Mouse (Mus musculus) macrophage (primary cell): ENCODE measurements at regions not wholly inside any gene's neighbourhood (a gene's known extent, or its start where the extent isn't known, plus 50 kb on each side); places are given as distances from the start of the nearest gene placed in this dataset.

Experiments
- H3K27ac ChIP-seq: fragments of 350-480 bp; formaldehyde crosslinking; 2 replicates; pipeline ENCODE4 v1.9.0; 2021
- H3K36me3 ChIP-seq: fragments of 350-480 bp; formaldehyde crosslinking; 2 replicates; pipeline ENCODE4 v1.9.0; 2021; ENCODE audit errors: inconsistent target
- H3K4me3 ChIP-seq: fragments of 350-480 bp; formaldehyde crosslinking; 2 replicates; pipeline ENCODE4 v1.9.0; 2021; ENCODE audit errors: inconsistent target
- H3K79me2 ChIP-seq: fragments of 350-480 bp; formaldehyde crosslinking; 2 replicates; pipeline ENCODE4 v1.9.0; 2021; ENCODE audit errors: inconsistent target
- WGBS: methylation state at CpG from one replicate; pipeline ENCODE4 v1.1.7; 2026; ENCODE audit warnings: inconsistent platforms; ENCODE audit not compliant: missing documents; 5-methylcytosine and 5-hydroxymethylcytosine counted together

DNA sequence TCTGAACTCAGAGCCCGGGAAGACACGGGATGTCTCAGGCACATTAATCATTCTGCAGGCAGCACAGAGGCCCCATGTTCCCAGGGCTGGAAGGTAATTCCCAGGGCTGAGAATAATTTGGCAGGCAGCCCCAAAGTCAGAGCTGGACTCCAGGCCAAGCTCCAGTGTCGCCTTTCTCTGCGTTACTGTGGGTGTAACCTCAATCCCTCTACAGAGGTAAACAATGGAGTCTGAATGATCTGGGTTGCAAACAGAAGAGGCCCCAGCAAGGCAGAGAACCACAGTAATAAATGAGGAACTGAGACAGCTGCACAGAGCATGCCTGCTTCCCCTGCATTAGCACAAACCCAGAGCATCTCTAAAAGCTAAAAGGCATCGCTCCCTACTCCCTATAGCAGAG, 184.8 kb downstream of the H2al1j start:
- Histone ChIP-seq H3K27ac (no peak overlapping the region), H3K36me3 (no peaks in the 10 kb centered on the region), H3K4me3 (no peak overlapping the region), H3K79me2 (no peaks in the 10 kb centered on the region)
- WGBS: 50% methylated on average over 5 of the region's 5 CpGs

DNA sequence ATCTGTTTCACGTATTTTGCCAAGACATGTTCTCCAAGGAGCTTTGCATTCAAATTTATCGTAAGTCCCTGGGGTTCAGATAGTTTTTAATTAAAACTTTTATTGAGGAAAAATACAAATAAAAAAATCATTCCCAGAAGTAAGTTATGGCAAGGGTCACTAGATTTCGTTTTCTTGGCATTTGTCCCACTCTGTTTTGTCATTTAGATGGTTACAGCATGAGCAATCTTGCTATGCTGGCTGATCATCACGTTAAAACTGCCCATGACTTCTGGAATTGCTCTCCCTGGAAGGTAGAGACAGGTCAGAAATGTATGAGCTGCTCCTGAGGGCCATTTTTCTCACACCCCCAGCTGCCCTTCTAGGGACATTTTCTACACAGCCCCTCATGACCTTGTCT, 185.3 kb downstream of the H2al1j start:
- no peaks in the 10 kb centered on the region for H3K36me3 ChIP-seq
- H3K27ac ChIP-seq: no peak overlapping the region
- whole genome bisulfite sequencing: 69% methylated on average over 4 of the region's 4 CpGs
- H3K4me3 ChIP-seq: no peak overlapping the region
- no peaks in the 10 kb centered on the region for H3K79me2 ChIP-seq

DNA sequence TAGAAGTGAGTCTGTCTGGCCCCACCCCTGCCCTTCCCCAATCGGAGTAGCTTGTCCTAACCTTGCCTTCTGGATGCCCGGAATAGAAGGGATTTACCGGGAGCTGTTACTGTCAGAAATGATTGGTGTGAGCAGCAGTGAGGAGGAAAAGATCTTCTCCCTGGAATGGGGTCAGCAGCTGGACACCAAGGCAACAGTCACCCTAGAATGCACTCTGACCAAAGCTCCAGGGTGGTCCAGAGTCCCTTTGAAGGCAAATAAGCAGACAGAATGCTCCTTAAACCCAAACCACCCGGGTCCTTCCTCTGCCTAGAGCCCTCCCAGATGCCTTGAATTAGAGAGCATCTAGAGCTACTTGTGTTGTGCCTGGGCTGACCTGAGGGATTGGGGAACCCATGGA, 196.2 kb downstream of the H2al1j start:
- 80% methylated on average over 4 of the region's 4 CpGs for WGBS
- no peak overlapping the region for H3K4me3 ChIP-seq
- no peaks in the 10 kb centered on the region for H3K79me2 ChIP-seq
- no peaks in the 10 kb centered on the region for H3K36me3 ChIP-seq
- no peak overlapping the region for H3K27ac ChIP-seq

DNA sequence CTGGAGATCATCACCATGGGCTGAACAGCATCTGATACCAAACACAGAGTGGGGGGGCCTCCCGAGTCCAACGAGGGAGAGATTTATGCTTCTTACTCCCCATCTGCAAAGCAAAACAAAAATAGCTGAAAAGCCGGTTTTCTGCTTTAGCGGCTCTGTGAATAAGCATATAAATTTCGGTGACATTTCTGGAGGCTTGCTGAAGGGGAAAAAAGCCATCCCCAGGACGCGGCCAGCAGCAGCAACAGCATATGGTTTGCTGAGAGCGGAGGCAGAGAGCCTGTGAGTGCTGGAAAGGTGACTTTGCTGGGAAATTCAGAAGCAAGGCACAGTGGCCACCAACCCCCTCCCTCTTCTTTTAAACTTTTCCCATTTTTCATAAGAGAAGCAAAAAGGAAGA, 197.7 kb downstream of the H2al1j start:
- no peak overlapping the region for H3K4me3 ChIP-seq
- 56% methylated on average over 8 of the region's 8 CpGs for WGBS
- no peaks in the 10 kb centered on the region for H3K36me3 ChIP-seq
- H3K79me2 ChIP-seq: no peaks in the 10 kb centered on the region
- H3K27ac ChIP-seq: no peak overlapping the region

DNA sequence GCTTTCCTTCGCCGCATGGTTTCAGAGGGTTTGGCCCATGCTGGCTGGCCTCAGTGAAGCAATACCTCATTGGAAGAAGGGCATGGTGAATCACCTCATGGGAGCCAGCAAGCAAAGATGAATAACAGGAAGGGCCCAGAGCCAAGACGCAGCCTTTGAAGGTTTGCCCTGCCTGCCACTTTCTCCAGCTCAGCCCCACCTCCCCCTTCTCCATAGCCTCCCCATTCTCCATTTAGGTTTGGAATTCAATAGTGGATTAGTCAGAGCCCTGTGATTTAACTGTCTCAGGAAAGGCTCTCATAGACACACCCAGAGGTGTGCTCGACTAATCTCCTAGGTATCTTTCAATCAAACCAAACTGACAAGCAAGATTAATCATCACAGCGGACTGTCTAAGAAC, 201.0 kb downstream of the H2al1j start:
- Histone ChIP-seq H3K79me2 (no peaks in the 10 kb centered on the region), H3K4me3 (no peak overlapping the region), H3K36me3 (no peaks in the 10 kb centered on the region), H3K27ac (no peak overlapping the region)
- 90% methylated on average over 3 of the region's 5 CpGs for WGBS

DNA sequence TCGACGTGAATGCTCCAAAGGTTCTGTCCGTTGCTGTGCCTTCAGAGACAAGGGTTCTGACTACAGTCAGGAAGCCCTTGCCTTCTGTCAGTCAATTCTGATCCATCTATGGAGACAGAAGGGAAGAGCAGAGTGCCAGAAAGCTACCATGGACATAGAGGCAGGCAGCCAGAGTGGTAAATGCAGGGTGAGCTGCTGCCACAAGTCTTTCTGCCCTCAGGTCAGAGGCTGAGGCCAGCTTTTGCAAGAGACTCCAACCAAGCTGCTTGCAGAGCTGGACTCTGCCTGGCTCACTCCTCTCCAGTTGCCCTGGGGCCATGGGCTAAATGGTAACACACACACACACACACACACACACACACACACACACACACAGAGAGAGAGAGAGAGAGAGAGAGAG, 201.6 kb downstream of the H2al1j start:
- no peak overlapping the region for H3K4me3 ChIP-seq
- H3K36me3 ChIP-seq: no peaks in the 10 kb centered on the region
- no peaks in the 10 kb centered on the region for H3K79me2 ChIP-seq
- WGBS: 84% methylated on average over 3 of the region's 3 CpGs
- no peak overlapping the region for H3K27ac ChIP-seq

DNA sequence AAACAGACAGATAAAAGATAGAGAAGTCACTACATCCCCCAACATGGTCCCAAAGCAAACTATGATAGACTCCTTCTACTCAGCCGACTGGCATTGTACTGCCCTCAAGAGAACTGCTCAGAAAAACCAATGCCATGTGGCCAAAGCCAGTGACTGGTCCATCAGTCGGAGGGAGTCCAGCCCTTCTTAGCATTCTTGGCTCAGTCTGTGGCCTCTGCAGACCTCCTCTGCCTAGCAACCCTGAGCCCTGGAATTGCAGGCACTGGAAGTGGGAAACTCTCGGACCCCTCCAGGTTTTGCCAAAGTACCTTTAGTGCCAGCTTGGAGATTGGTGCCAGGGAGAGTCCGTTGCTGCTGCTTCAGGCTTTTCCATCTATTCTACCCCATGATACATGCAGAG, 205.2 kb downstream of the H2al1j start:
- no peaks in the 10 kb centered on the region for H3K36me3 ChIP-seq
- H3K79me2 ChIP-seq: no peaks in the 10 kb centered on the region
- WGBS: 76% methylated on average over 3 of the region's 4 CpGs
- no peak overlapping the region for H3K27ac ChIP-seq
- no peak overlapping the region for H3K4me3 ChIP-seq

DNA sequence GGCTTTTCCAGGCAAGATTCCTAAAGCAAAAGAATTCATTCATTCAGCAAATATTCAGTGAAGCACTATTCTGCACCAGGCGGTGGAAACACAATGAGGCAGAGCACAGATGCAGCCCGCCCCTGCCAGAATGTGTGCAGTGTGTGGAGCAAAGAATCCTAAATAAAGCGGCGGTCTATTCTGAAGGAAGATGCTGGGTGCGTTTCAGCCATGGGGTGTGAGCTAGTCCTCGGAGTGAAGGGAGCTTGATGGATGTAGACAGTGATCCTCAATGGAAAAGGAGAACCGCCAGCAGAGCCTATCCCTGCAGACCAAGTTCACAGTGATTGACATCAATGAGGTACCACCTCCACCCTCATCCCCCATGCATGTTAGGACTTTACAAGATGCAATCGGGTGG, 206.2 kb downstream of the H2al1j start:
- Histone ChIP-seq H3K36me3 (no peaks in the 10 kb centered on the region), H3K79me2 (no peaks in the 10 kb centered on the region), H3K27ac (no peak overlapping the region), H3K4me3 (no peak overlapping the region)
- 91% methylated on average over 8 of the region's 8 CpGs for WGBS

DNA sequence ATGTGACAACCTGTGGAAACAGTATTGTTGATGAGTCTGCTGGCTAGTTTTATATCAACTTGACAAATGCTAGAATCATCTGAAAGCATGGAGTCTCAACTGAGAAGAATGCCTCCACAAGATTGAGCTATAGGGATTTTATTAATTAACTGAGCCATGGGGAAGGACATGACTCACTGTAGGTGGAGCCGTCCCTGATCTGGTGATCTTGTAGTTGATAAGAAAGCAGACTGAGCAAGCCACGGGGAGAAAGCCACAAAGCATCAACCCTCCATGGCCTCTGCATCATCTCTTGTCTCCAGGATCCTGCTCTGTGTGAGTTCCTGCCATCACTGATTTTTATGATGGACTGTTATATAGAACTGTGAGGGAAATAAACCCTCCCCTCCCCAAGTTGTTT, 213.4 kb downstream of the H2al1j start:
- WGBS: 40% methylated on average over 2 of the region's 2 CpGs
- Histone ChIP-seq H3K36me3 (no peaks in the 10 kb centered on the region), H3K4me3 (no peak overlapping the region), H3K79me2 (no peaks in the 10 kb centered on the region), H3K27ac (no peak overlapping the region)

DNA sequence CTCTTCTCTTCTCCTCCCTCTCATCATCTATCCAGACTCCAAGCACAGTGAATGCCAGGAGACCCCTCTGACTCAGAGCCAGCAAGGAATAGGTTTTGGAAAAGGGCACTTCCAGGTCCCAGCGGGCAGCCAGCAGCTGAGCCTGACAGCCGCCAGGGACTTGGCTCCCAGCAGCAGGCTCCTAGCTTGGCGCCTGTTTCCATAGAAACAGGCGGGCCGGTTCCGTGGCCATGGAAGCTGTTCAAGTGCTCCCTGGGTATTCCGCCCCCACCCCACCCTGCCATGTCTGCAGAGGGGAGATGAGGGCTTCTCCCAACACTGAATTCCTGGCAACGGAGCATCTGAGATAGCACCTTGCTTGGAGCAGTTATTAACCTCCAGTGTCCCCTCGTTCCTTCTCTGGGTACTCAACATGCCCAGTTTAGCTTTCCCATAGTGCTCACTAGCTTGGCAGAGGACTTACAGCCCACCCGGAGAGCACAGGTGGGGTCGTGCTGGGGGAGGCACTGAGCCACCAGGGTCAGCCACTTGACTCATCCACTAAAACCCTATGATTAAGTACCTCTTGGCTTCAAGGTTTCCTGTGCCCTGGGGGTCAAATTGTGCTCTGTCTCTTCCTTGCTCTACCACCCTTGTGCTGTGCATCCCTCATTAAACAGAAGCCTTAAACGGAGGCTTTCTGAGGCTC, 222.7 kb downstream of the H2al1j start:
- H3K79me2 ChIP-seq: no peaks in the 10 kb centered on the region
- WGBS: 52% methylated on average over 8 of the region's 12 CpGs
- no peak overlapping the region for H3K4me3 ChIP-seq
- no peaks in the 10 kb centered on the region for H3K36me3 ChIP-seq
- no peak overlapping the region for H3K27ac ChIP-seq

DNA sequence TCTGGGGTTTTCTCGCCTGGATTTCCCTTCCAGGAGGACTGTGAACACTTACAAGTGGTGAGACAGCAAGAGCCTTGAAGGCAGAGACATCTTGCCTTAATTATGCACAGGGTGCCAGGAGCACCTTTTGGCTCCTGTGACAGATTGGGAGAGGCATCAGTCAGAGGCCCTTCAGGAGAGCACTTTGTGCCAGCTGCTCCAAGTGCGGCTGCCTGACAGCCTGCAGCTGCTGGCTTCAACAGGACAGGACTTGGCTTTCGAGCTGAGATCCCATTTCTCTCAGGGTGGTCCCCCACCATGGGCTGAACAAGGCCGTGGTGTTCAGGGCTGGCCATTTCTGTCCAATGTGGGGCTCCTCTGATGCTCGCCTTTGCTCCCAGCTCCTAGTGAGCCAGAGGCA, 224.6 kb downstream of the H2al1j start:
- no peaks in the 10 kb centered on the region for H3K79me2 ChIP-seq
- H3K36me3 ChIP-seq: no peaks in the 10 kb centered on the region
- no peak overlapping the region for H3K4me3 ChIP-seq
- WGBS: 92% methylated on average over 5 of the region's 5 CpGs
- H3K27ac ChIP-seq: no peak overlapping the region

DNA sequence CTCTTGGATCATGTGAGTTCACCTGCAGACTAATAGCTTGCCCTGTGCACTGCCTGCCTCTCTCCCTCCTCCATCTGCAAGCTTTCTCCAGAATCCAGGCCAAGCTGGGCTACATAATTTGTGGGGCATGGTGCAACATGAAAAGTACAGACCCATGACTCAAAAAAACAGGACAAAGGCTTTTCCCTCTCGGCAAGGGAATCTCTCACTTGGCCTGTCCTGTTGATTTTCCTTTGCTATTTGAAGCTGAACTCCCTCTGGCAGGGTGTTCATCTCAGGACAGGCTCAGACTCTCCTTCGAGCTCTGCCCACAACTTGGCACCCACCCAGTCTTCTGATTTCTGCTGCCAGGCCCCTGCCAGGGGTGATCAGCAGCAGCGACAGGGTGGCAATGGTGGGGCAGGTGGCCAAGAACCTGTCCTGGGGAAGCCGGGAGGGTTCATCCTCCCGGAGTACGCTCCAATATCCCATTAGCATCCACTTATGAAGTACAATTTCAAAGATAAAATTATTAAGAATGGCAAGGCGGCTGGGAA, 227.5 kb downstream of the H2al1j start:
- no peak overlapping the region for H3K4me3 ChIP-seq
- H3K27ac ChIP-seq: no peak overlapping the region
- no peaks in the 10 kb centered on the region for H3K36me3 ChIP-seq
- H3K79me2 ChIP-seq: no peaks in the 10 kb centered on the region
- 78% methylated on average over 7 of the region's 7 CpGs for WGBS

DNA sequence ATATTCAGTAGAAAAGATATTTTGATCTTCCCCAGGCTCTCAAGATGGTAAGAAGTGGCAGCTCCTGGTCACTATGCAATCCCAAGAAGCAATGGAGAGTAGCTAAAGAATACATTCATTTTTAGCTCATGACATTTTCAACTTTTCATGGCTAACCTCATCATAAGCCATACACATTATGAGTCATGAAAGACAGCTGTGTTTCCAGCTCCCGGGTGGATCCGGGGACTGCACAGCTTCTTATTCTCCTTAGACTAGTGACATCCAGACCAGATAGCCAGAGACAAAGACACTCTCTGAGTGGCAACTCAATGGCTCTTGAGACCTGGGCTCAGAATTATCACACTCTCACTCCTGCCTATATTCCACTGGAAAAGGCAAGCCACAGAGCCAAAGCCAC, 230.6 kb downstream of the H2al1j start:
- 83% methylated on average over 2 of the region's 2 CpGs for WGBS
- Histone ChIP-seq H3K36me3 (no peaks in the 10 kb centered on the region), H3K27ac (no peak overlapping the region), H3K79me2 (no peaks in the 10 kb centered on the region), H3K4me3 (no peak overlapping the region)

DNA sequence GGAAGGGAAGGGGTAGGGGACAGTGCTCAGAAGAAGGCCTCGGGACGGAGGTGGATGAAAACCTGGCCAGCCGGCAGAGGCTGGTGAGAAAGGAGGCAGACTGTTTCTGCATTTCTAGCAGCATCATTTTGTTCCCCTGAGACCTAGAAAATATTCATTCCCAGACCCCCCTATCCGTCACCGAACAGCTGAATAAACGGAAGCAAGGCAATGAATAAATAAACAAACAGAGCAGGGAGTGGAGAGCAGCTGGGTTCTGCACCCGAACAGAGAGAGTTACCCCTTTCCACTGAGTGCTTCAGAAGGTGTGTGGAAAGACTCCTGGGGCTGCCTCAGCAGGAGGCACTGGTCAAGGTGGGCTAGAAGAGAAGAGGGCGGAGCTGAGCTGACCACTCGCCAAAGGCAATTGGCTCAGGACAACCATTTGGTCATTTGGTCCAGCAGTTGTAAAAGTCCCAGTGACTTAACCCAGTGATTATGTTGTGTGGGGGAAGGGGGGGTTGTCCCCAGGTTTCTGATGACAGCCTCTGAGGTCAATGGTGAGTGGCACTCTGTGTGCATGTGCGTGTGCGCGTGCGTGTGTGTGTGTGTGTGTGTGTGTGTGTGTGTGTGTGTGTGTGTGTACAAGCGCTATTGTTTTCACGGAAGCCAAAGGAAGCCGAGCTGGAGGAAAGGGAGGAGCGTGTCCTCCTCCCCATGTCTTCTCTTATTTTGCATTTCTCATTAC, 233.1 kb downstream of the H2al1j start:
- Histone ChIP-seq H3K4me3 (no peak overlapping the region), H3K27ac (no peak overlapping the region), H3K79me2 (no peaks in the 10 kb centered on the region), H3K36me3 (no peaks in the 10 kb centered on the region)
- 81% methylated on average over 14 of the region's 17 CpGs for WGBS

DNA sequence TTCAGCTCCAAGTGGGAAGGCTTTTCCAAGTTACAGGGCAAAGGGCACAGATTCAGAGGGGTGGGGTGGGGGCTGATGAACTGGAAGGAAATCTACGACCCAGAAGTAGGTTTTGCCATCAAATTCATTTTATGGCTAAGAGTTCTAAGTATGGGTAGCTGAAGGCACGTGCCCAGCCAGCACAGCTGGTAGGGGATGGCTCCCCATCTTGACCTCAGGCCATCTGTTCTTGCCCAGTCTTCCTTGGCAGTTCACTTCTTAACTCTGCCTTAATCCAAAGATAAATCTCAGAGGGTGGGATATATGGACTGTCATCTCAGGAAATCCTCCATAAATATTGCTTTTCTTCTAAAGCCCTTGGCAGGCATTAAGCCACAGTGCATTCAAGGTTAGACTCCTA, 238.3 kb downstream of the H2al1j start:
- H3K79me2 ChIP-seq: no peaks in the 10 kb centered on the region
- H3K4me3 ChIP-seq: no peak overlapping the region
- no peaks in the 10 kb centered on the region for H3K36me3 ChIP-seq
- H3K27ac ChIP-seq: no peak overlapping the region
- 87% methylated on average over 2 of the region's 2 CpGs for WGBS
